Mouse (Mus musculus) stomach, embryonic 15.5 days (tissue): ENCODE measurements around the gene Gm28305. TPM values are rescaled to one million over a fixed set of nuclear protein-coding genes. Genes with fewer than 3 reads are reported as not detected.

Experiments
- ATAC-seq: fragments of 200-750 bp; cut with Nextera tagmentation; 2 replicates; pipeline ENCODE4 v1.8.0; 2017; ENCODE audit warnings: low read depth, moderate number of reproducible peaks, moderate TSS enrichment; ENCODE audit not compliant: insufficient read depth, low FRiP score
- H3K27ac ChIP-seq: fragments of 300-500 bp; sonication (generic); 2 replicates; pipeline ENCODE4 v1.5.1; 2015; ENCODE audit warnings: mild to moderate bottlenecking, inconsistent platforms
- H3K27me3 ChIP-seq: fragments of 300-500 bp; sonication (generic); replicated peaks from 2 replicates; pipeline ENCODE4 v1.6.1; 2015; ENCODE audit warnings: inconsistent platforms
- H3K36me3 ChIP-seq: fragments of 300-500 bp; sonication (generic); 2 replicates; pipeline ENCODE4 v1.6.1; 2015; ENCODE audit warnings: inconsistent platforms
- H3K4me1 ChIP-seq: fragments of 300-500 bp; sonication (generic); 2 replicates; pipeline ENCODE4 v1.6.1; 2015; ENCODE audit warnings: inconsistent platforms
- H3K4me2 ChIP-seq: fragments of 300-500 bp; sonication (generic); 2 replicates; pipeline ENCODE4 v1.6.1; 2015; ENCODE audit warnings: mild to moderate bottlenecking, inconsistent platforms
- H3K4me3 ChIP-seq: fragments of 300-500 bp; sonication (generic); replicated peaks from 2 replicates; pipeline ENCODE4 v1.5.1; 2015; ENCODE audit warnings: inconsistent platforms
- H3K9ac ChIP-seq: fragments of 300-500 bp; sonication (generic); 2 replicates; pipeline ENCODE4 v1.6.1; 2015; ENCODE audit warnings: inconsistent platforms
- H3K9me3 ChIP-seq: fragments of 300-500 bp; sonication (generic); 2 replicates; pipeline ENCODE4 v1.6.1; 2016; ENCODE audit warnings: inconsistent platforms
- WGBS: fragments of 180-500 bp; shearing (Covaris S2); methylation state at CpG from one replicate; pipeline ENCODE4 v1.1.7; 2015; 5-methylcytosine and 5-hydroxymethylcytosine counted together
- polyA plus RNA-seq: library from polyadenylated mRNA; unstranded; fragments of >200 nt; fragmentation: Nextera tagmentation; extraction: Ambion mirVana; gene quantifications from 2 replicates; pipeline ENCODE4 v1.2.1, GENCODE M21; 2015

Gm28305 gene
- not detected in 2 replicates for polyA plus RNA-seq

DNA sequence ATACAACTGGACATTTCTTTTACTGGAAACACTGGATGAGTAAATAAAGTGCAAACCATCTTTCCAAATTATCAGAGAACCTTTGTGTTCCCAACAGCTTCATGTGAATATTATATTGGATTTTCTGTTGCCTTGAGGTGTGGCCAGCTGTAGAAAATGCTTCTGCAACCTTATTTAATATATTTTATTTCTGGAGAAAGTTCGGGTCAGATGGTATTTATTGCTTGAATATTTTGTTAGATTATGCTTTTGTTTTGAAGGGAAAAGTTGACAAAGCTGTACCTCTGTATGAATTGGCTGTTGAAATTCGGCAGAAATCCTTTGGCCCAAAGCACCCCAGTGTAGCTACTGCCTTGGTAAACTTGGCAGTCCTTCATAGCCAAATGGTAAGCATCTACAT, at the start of gene Gm28305:
Gene Gm28305 (plus strand): TSS at position 301 of the 400 bp plus-strand sequence.
- Histone ChIP-seq H3K4me2 (no peak within 1 kb of the TSS), H3K27me3 (no peaks in the 10 kb centered on the region), H3K4me1 (no peaks in the 10 kb centered on the region), H3K9me3 (no peaks in the 10 kb centered on the region), H3K36me3 (no peaks in the 10 kb centered on the region; the same call in 1 of the 2 replicates), H3K27ac (no peak within 1 kb of the TSS), H3K9ac (no peak within 1 kb of the TSS), H3K4me3 (no peak within 1 kb of the TSS)
- no peak for ATAC-seq
- WGBS, result 68% methylated on average over 2 of the region's 2 CpGs

DNA sequence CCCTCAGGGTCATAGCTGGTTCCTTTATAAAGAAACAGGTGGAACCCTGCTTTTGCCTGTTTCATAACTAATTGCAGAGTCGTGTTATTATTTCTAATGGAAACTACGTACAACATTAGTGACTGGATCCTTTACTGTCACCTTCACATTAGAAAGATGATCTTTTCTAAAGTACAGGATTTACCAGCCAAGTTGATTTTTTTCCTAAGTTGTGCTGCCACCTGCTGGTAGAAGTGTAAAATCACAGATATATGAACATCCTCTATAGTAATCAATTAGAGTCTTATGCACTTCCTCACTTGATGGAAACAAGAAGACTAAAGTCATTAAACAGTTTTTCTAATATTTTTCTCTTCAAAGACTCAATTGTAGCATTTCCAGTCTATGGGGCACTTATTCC, 44.0 kb upstream of the Gm28305 start:
- Histone ChIP-seq H3K4me2 (no peak overlapping the region), H3K4me1 (peaks cover 2% of the 10 kb centered on the region; the same call in 1 of the 2 replicates), H3K9ac (no peak overlapping the region), H3K36me3 (no peaks in the 10 kb centered on the region), H3K27ac (no peak overlapping the region), H3K4me3 (no peak overlapping the region), H3K9me3 (no peaks in the 10 kb centered on the region), H3K27me3 (no peaks in the 10 kb centered on the region)
- WGBS, result 1% methylated on average over 2 of the region's 2 CpGs
- ATAC-seq, result no peak

DNA sequence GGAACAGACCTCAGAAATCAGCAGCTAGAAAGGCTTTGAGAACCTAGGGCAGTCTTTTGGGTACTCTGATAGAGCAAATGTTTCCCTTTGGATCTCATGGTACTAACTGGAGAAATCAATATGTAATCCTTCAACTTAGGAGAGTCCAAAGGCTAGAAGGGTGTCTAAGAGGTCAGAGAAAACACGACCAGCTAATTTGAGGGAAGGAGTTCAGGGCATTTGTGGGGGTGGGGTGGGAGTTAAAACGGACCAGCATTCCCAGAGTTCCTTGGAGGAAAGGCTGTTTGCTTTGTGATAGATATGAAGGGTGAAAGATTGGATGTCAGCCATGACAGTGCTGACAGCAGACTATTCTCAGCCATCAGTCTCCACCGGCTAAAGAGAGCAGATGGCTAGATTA, 39.9 kb upstream of the Gm28305 start:
- 33% methylated on average over 3 of the region's 3 CpGs for WGBS
- H3K4me1 ChIP-seq, result peaks cover 10% of the 10 kb centered on the region; the same call in 1 of the 2 replicates
- ATAC-seq, result no peak

GRCm38 (mm10) chr9:104001921-104002859, 38.3 kb upstream of the Gm28305 start, which contains the start of gene Nphp3:
Gene Nphp3 (plus strand): TSS chr9:104002544.
- H3K9me3 ChIP-seq, result no peaks in the 10 kb centered on the region
- peaks cover 10% of the 10 kb centered on the region; the same call in 1 of the 2 replicates for H3K4me1 ChIP-seq
- peak; percentile 97 for ATAC-seq
- H3K4me3 ChIP-seq, result peak within 1 kb of the TSS; percentile 75
- peak within 1 kb of the TSS; percentile 84 for H3K4me2 ChIP-seq
- peak within 1 kb of the TSS; percentile 96 for H3K27ac ChIP-seq
- H3K27me3 ChIP-seq, result no peaks in the 10 kb centered on the region
- peaks cover 3% of the 10 kb centered on the region; the same call in 1 of the 2 replicates for H3K36me3 ChIP-seq
- peak within 1 kb of the TSS; percentile 45 for H3K9ac ChIP-seq
- under 1% methylated on average over 55 of the region's 55 CpGs for WGBS

More for the DNA sequence above, 39.9 kb upstream of the Gm28305 start:
- Histone ChIP-seq H3K4me3 (no peak overlapping the region), H3K36me3 (peaks cover 1% of the 10 kb centered on the region; the same call in 1 of the 2 replicates), H3K4me2 (no peak overlapping the region), H3K27me3 (no peaks in the 10 kb centered on the region), H3K27ac (no peak overlapping the region), H3K9me3 (no peaks in the 10 kb centered on the region), H3K9ac (no peak overlapping the region)

- Histone ChIP-seq H3K4me1 (peaks cover 10% of the 10 kb centered on the region; the same call in 1 of the 2 replicates), H3K27ac (peak overlapping the region; percentile 88), H3K4me3 (peak overlapping the region; percentile 75), H3K36me3 (peaks cover 5% of the 10 kb centered on the region; the same call in 1 of the 2 replicates), H3K9me3 (no peaks in the 10 kb centered on the region), H3K4me2 (peak overlapping the region; percentile 84), H3K9ac (peak overlapping the region; percentile 45), H3K27me3 (no peaks in the 10 kb centered on the region)
- peak; percentile 12; the same call in 1 of the 2 replicates for ATAC-seq
- WGBS, result under 1% methylated on average over 37 of the region's 37 CpGs
These were observed 37.5 kb upstream of the Gm28305 start for GRCm38 (mm10) chr9:104002913-104003330.

DNA sequence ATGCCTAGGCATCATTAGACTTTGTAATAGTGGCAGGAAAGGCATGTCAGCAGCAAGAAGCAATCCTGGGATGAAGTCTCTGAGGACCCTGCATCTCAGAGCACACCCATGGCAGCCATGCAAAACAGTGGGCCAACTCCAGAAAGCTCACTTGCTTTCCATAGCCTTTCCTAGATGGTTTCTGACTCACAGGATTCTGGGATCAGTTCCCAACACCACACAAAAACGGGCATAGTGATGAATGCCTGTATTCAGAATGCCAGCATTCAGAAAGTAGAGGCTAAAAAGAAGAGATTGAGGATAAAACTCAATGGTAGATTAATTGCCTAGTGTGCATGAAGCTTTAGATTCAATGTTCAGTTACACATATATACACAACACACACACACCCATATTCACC, 25.9 kb upstream of the Gm28305 start:
- Histone ChIP-seq H3K4me2 (no peak overlapping the region), H3K27ac (no peak overlapping the region), H3K4me1 (no peaks in the 10 kb centered on the region), H3K4me3 (no peak overlapping the region), H3K9ac (no peak overlapping the region), H3K9me3 (no peaks in the 10 kb centered on the region), H3K27me3 (no peaks in the 10 kb centered on the region), H3K36me3 (peaks cover 12% of the 10 kb centered on the region)
- 81% methylated on average over 1 of the region's 1 CpGs for WGBS
- no peak for ATAC-seq

DNA sequence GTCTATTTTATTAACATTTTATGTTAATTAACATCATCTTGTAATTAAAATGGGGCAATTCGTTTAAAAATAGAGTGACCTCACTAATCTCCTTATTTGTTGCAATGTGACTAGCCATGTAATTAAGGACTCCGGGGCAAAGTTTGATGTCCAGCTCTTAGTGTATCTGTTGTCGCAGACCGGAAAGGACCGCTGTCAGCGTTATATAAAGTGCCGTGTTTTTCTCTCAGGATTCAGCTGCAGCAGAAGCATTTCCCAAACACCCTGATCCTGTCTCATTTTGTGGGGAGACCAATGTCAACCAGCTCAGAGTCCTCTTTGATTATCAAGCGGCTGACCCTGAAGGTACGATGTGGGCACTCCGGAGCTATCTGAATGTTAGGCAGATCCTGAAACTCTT, 19.4 kb upstream of the Gm28305 start:
- Histone ChIP-seq H3K27me3 (no peaks in the 10 kb centered on the region), H3K4me3 (no peak overlapping the region), H3K27ac (no peak overlapping the region), H3K4me2 (no peak overlapping the region), H3K36me3 (peaks cover 13% of the 10 kb centered on the region), H3K4me1 (no peaks in the 10 kb centered on the region), H3K9ac (no peak overlapping the region), H3K9me3 (no peaks in the 10 kb centered on the region)
- ATAC-seq, result no peak
- WGBS, result 93% methylated on average over 10 of the region's 10 CpGs

- Histone ChIP-seq H3K4me2 (no peak overlapping the region), H3K4me3 (no peak overlapping the region), H3K9me3 (no peaks in the 10 kb centered on the region), H3K9ac (no peak overlapping the region), H3K4me1 (no peaks in the 10 kb centered on the region), H3K27me3 (no peaks in the 10 kb centered on the region), H3K27ac (no peak overlapping the region), H3K36me3 (peaks cover 8% of the 10 kb centered on the region)
- 92% methylated on average over 8 of the region's 8 CpGs for WGBS
- no peak for ATAC-seq
These were observed 13.3 kb upstream of the Gm28305 start for GRCm38 (mm10) chr9:104027186-104027585.

GRCm38 (mm10) chr9:104029861-104030260, 10.6 kb upstream of the Gm28305 start:
- Histone ChIP-seq H3K9ac (no peak overlapping the region), H3K36me3 (peaks cover 8% of the 10 kb centered on the region), H3K27ac (no peak overlapping the region), H3K27me3 (no peaks in the 10 kb centered on the region), H3K4me3 (no peak overlapping the region), H3K4me2 (no peak overlapping the region), H3K4me1 (no peaks in the 10 kb centered on the region), H3K9me3 (no peaks in the 10 kb centered on the region)
- no peak for ATAC-seq
- WGBS, result 90% methylated on average over 11 of the region's 11 CpGs

GRCm38 (mm10) chr9:104034231-104034630, 6.2 kb upstream of the Gm28305 start:
- no peak overlapping the region for H3K9ac ChIP-seq
- no peak overlapping the region for H3K4me2 ChIP-seq
- no peak for ATAC-seq
- H3K36me3 ChIP-seq, result no peaks in the 10 kb centered on the region; the same call in 1 of the 2 replicates
- no peaks in the 10 kb centered on the region for H3K4me1 ChIP-seq
- H3K4me3 ChIP-seq, result no peak overlapping the region
- no peaks in the 10 kb centered on the region for H3K9me3 ChIP-seq
- H3K27me3 ChIP-seq, result no peaks in the 10 kb centered on the region
- 78% methylated on average over 8 of the region's 8 CpGs for WGBS
- no peak overlapping the region for H3K27ac ChIP-seq

- Histone ChIP-seq H3K9ac (no peak overlapping the region), H3K27ac (no peak overlapping the region), H3K9me3 (no peaks in the 10 kb centered on the region), H3K36me3 (no peaks in the 10 kb centered on the region; the same call in 1 of the 2 replicates), H3K4me1 (no peaks in the 10 kb centered on the region), H3K4me2 (no peak overlapping the region), H3K27me3 (no peaks in the 10 kb centered on the region), H3K4me3 (no peak overlapping the region)
- no peak for ATAC-seq
- WGBS, result 72% methylated on average over 6 of the region's 6 CpGs
These were observed 5.7 kb upstream of the Gm28305 start for GRCm38 (mm10) chr9:104034718-104035117.
